30 mouse cellular contexts compared by ENCODE assay signal in genomic region chr7:103825536-103826254, GRCm38 (mm10). TPM values are rescaled to one million over a fixed set of nuclear protein-coding genes. Genes with fewer than 3 reads are reported as not detected.
DNase-seq lines count a peak whose midpoint lies in the region; ATAC-seq lines count a peak whose summit lies in the region.
"Had no signal": no experiment of that assay in that cellular context is flagged by ENCODE, and none has a peak within 500 bp of the region (broad histone marks: within the 10 kb centered on the region; RNA-seq: fewer than 3 reads in every experiment).

No protein-coding gene starts in this region.

- H3K27ac ChIP-seq in heart, embryonic 12.5 days (ENCODE audit: poor library complexity, severe bottlenecking): no peak overlapping the region
- peak overlapping the region; percentile 83 for H3K27ac ChIP-seq in liver, embryonic 16.5 days (ENCODE audit: low read length)
- H3K27ac ChIP-seq: embryonic facial prominence, embryonic 15.5 days; heart, adult 2 months; hindbrain, embryonic 12.5 days; limb, embryonic 13.5 days had no signal

- no peak for DNase-seq in heart, adult 18-20 months
- DNase-seq in c-Kit-negative CD71-positive TER-119-positive erythroid progenitor cells, embryonic 14.5 days (ENCODE audit: low read depth, low spot score): peak; percentile 85
- DNase-seq in liver: peak; percentile 53
- no peak for DNase-seq in cerebellum, postnatal 36 days
- DNase-seq in left cerebral cortex, postnatal 25 days (ENCODE audit: low spot score in 2 of 2): no peak
- DNase-seq: adrenal gland, postnatal 10 days; cerebellum, adult 8-10 months; forebrain, postnatal 0 days; gastrocnemius, postnatal 14 days; heart, adult 2 months; kidney, adult 2 months; kidney, postnatal 14 days; thymus, postnatal 36 days had no signal

- no peak overlapping the region for H3K9ac ChIP-seq in heart, embryonic 12.5 days
- no peak overlapping the region for H3K9ac ChIP-seq in liver, embryonic 16.5 days (ENCODE audit: low read depth, low read length)
- H3K9ac ChIP-seq: embryonic facial prominence, embryonic 15.5 days; forebrain, postnatal 0 days; hindbrain, embryonic 12.5 days; limb, embryonic 13.5 days had no signal

- peak; percentile 51; the same call in 1 of the 2 replicates for ATAC-seq in heart, embryonic 12.5 days (ENCODE audit: insufficient number of reproducible peaks, low FRiP score)
- peak; percentile 72 for ATAC-seq in liver, embryonic 16.5 days (ENCODE audit: low read depth)
- ATAC-seq in monocyte, adult 5-6 weeks (replicated peaks; ENCODE audit: insufficient number of reproducible peaks, low FRiP score, low TSS enrichment, poor library complexity, severe bottlenecking): no peak
- ATAC-seq: activated CD4-positive, CD25-positive, alpha-beta regulatory T cell, adult 4 months; forebrain, postnatal 0 days; lung, postnatal 0 days had no signal

- H3K27me3 ChIP-seq in heart, embryonic 12.5 days (replicated peaks): no peaks in the 10 kb centered on the region
- no peaks in the 10 kb centered on the region for H3K27me3 ChIP-seq in liver, embryonic 16.5 days (ENCODE audit: control insufficient read depth, insufficient read depth, low read depth, low read length)
- H3K27me3 ChIP-seq: embryonic facial prominence, embryonic 15.5 days; hindbrain, embryonic 12.5 days; limb, embryonic 13.5 days had no signal

- H3K9me3 ChIP-seq in heart, embryonic 12.5 days (replicated peaks): no peaks in the 10 kb centered on the region
- no peaks in the 10 kb centered on the region for H3K9me3 ChIP-seq in liver, embryonic 16.5 days (replicated peaks; ENCODE audit: control insufficient read depth, low read length)
- H3K9me3 ChIP-seq: embryonic facial prominence, embryonic 15.5 days; hindbrain, embryonic 12.5 days; limb, embryonic 13.5 days had no signal

- H3K36me3 ChIP-seq in heart, embryonic 12.5 days: no peaks in the 10 kb centered on the region
- no peaks in the 10 kb centered on the region for H3K36me3 ChIP-seq in liver, embryonic 16.5 days (ENCODE audit: control insufficient read depth, insufficient read depth)
- H3K36me3 ChIP-seq: embryonic facial prominence, embryonic 15.5 days; hindbrain, embryonic 12.5 days; limb, embryonic 13.5 days had no signal

- WGBS in heart, embryonic 12.5 days: 82% methylated on average over 3 of the region's 3 CpGs
- WGBS in liver, embryonic 16.5 days (ENCODE audit: insufficient replicate concordance): 70% methylated on average over 3 of the region's 3 CpGs

- H3K4me1 ChIP-seq in heart, embryonic 12.5 days (replicated peaks): no peaks in the 10 kb centered on the region
- peaks cover 19% of the 10 kb centered on the region for H3K4me1 ChIP-seq in liver, embryonic 16.5 days (ENCODE audit: control insufficient read depth, low read depth, low read length)
- H3K4me1 ChIP-seq: embryonic facial prominence, embryonic 15.5 days; hindbrain, embryonic 12.5 days; limb, embryonic 13.5 days had no signal

- no peak overlapping the region for H3K4me2 ChIP-seq in heart, embryonic 12.5 days
- H3K4me2 ChIP-seq in liver, embryonic 16.5 days (ENCODE audit: low read depth, low read length): no peak overlapping the region; the same call in 1 of the 2 replicates
- H3K4me2 ChIP-seq: embryonic facial prominence, embryonic 15.5 days; hindbrain, embryonic 12.5 days; limb, embryonic 13.5 days; midbrain, embryonic 11.5 days had no signal

- intact Hi-C loops in left cerebral cortex, postnatal 25 days (cut with DNase I): no loop called here

- no peak overlapping the region for H3K4me3 ChIP-seq in heart, embryonic 12.5 days
- peak overlapping the region; percentile 36; the same call in 1 of the 2 replicates for H3K4me3 ChIP-seq in liver, embryonic 16.5 days (ENCODE audit: low read depth, low read length)
- H3K4me3 ChIP-seq: embryonic facial prominence, embryonic 15.5 days; heart, adult 2 months; hindbrain, embryonic 12.5 days; limb, embryonic 13.5 days had no signal

RNA-seq across cellular contexts. Expression of gene Hbb-bs, which starts 2.2 kb away (rescaled TPM):
- 2,689 and 3,022 TPM in 2 replicates for polyA plus RNA-seq in heart, embryonic 12.5 days (2016; fragmentation: Nextera tagmentation; extraction: Ambion mirVana)
- over 10,000 TPM; 10,167 to 10,648 TPM for total RNA-seq in heart, adult 18-20 months (2021)
- polyA plus RNA-seq in liver, embryonic 16.5 days (2015; fragmentation: Nextera tagmentation; extraction: Ambion mirVana): 113,562 and 115,549 TPM in 2 replicates
- 100 to 1,000 TPM; 511 to 567 TPM for total RNA-seq in left cerebral cortex, postnatal 25 days (2021)
- total RNA-seq in monocyte, adult 5-6 weeks (2017): 710 to 7,610 TPM (median 7,195 TPM) in 3 replicates

RNA-seq across cellular contexts. Expression of gene Hbb-bt, which starts 11.9 kb away (rescaled TPM):
- 3,072 and 3,403 TPM in 2 replicates for polyA plus RNA-seq in heart, embryonic 12.5 days (2016; fragmentation: Nextera tagmentation; extraction: Ambion mirVana)
- 1,000 to 10,000 TPM; 1,004 to 1,120 TPM for total RNA-seq in heart, adult 18-20 months (2021)
- 43,947 and 47,652 TPM in 2 replicates for polyA plus RNA-seq in liver, embryonic 16.5 days (2015; fragmentation: Nextera tagmentation; extraction: Ambion mirVana)
- 10 to 100 TPM; 78.9 to 84.4 TPM for total RNA-seq in left cerebral cortex, postnatal 25 days (2021)
- total RNA-seq in monocyte, adult 5-6 weeks (2017): 142 to 1,259 TPM (median 1,026 TPM) in 3 replicates

RNA-seq across cellular contexts. Expression of gene Hbb-bh2, which starts 14.6 kb away (rescaled TPM):
- polyA plus RNA-seq in heart, embryonic 12.5 days (2016; fragmentation: Nextera tagmentation; extraction: Ambion mirVana): 0.50 and 0.56 TPM in 2 replicates
- not detected for total RNA-seq in heart, adult 18-20 months (2021)
- polyA plus RNA-seq in liver, embryonic 16.5 days (2015; fragmentation: Nextera tagmentation; extraction: Ambion mirVana): 0.22 TPM in 1 of 2 replicates, not detected in the other
- total RNA-seq in left cerebral cortex, postnatal 25 days (2021): not detected
- not detected in 3 replicates for total RNA-seq in monocyte, adult 5-6 weeks (2017)
- total RNA-seq: adrenal gland, postnatal 10 days; forebrain, postnatal 0 days; gastrocnemius, postnatal 14 days; heart, adult 2 months; heart, postnatal 25 days; layer of hippocampus, adult 18-20 months; layer of hippocampus, postnatal 25 days; left cerebral cortex, postnatal 14 days; neutrophil, adult 5-6 weeks had no signal
- polyA plus RNA-seq: activated CD4-positive, CD25-positive, alpha-beta regulatory T cell, adult 4 months; embryonic facial prominence, embryonic 15.5 days; forebrain, embryonic 11.5 days; forebrain, postnatal 0 days; heart, adult 2 months; heart, embryonic 14.5 days; hindbrain, embryonic 12.5 days; kidney, adult 2 months; limb, embryonic 13.5 days; lung, postnatal 0 days; midbrain, embryonic 11.5 days; small intestine, adult 2 months had no signal

RNA-seq across cellular contexts. Expression of gene Hbb-bh1, which starts 17.3 kb away (rescaled TPM):
- polyA plus RNA-seq in heart, embryonic 12.5 days (2016; fragmentation: Nextera tagmentation; extraction: Ambion mirVana): 2,015 and 2,280 TPM in 2 replicates
- total RNA-seq in heart, adult 18-20 months (2021): not detected
- 24.9 and 31.8 TPM in 2 replicates for polyA plus RNA-seq in liver, embryonic 16.5 days (2015; fragmentation: Nextera tagmentation; extraction: Ambion mirVana)
- not detected for total RNA-seq in left cerebral cortex, postnatal 25 days (2021)
- not detected in 3 replicates for total RNA-seq in monocyte, adult 5-6 weeks (2017)
- total RNA-seq: adrenal gland, postnatal 10 days; forebrain, postnatal 0 days; gastrocnemius, postnatal 14 days; heart, adult 2 months; heart, postnatal 25 days; layer of hippocampus, adult 18-20 months; layer of hippocampus, postnatal 25 days; left cerebral cortex, postnatal 14 days; neutrophil, adult 5-6 weeks had no signal
- polyA plus RNA-seq: activated CD4-positive, CD25-positive, alpha-beta regulatory T cell, adult 4 months; forebrain, postnatal 0 days; heart, adult 2 months; kidney, adult 2 months; small intestine, adult 2 months had no signal

RNA-seq across cellular contexts. Expression of gene Hbb-y, which starts 27.3 kb away (rescaled TPM):
- 31,254 and 35,001 TPM in 2 replicates for polyA plus RNA-seq in heart, embryonic 12.5 days (2016; fragmentation: Nextera tagmentation; extraction: Ambion mirVana)
- total RNA-seq in heart, adult 18-20 months (2021): not detected
- polyA plus RNA-seq in liver, embryonic 16.5 days (2015; fragmentation: Nextera tagmentation; extraction: Ambion mirVana): 114 and 115 TPM in 2 replicates
- not detected for total RNA-seq in left cerebral cortex, postnatal 25 days (2021)
- not detected in 3 replicates for total RNA-seq in monocyte, adult 5-6 weeks (2017)
- total RNA-seq: adrenal gland, postnatal 10 days; gastrocnemius, postnatal 14 days; heart, adult 2 months; heart, postnatal 25 days; layer of hippocampus, adult 18-20 months; layer of hippocampus, postnatal 25 days; left cerebral cortex, postnatal 14 days; neutrophil, adult 5-6 weeks had no signal
- polyA plus RNA-seq: activated CD4-positive, CD25-positive, alpha-beta regulatory T cell, adult 4 months; heart, adult 2 months; kidney, adult 2 months; small intestine, adult 2 months had no signal

Comparison
In these comparisons a context has a peak if more than half of its experiments do, and no peak if none do; other contexts are left out.
1. DNase-seq: peak in c-Kit-negative CD71-positive TER-119-positive erythroid progenitor cells, embryonic 14.5 days (single experiment) and liver (single experiment); none in heart, adult 18-20 months (0 of 2), cerebellum, postnatal 36 days (0 of 2) and left cerebral cortex, postnatal 25 days (0 of 2).